Mouse (Mus musculus): ENCODE measurements at regions not wholly inside any gene's neighbourhood (a gene's known extent, or its start where the extent isn't known, plus 50 kb on each side); places are given as distances from the start of the nearest gene placed in this dataset.
"Not testable (repeated sequence)": the region's sequence is repeated elsewhere in the genome, so short reads cannot be mapped to it uniquely, and the experiment has no call there.

GRCm38 (mm10) chr7:52732161-52732560 is 716.6 kb upstream of the 1700015G11Rik start:
- not testable (repeated sequence) for DNase-seq (ENCODE audit: low spot score)

GRCm38 (mm10) chr7:52726236-52726905 is 710.8 kb upstream of the 1700015G11Rik start:
- no peak for DNase-seq (ENCODE audit: low spot score)

- DNase-seq (ENCODE audit: low spot score), result peak; percentile 9
Observed at GRCm38 (mm10) chr7:52702464-52703145, 687.1 kb upstream of the 1700015G11Rik start.

GRCm38 (mm10) chr7:52668341-52668740 is 652.8 kb upstream of the 1700015G11Rik start:
- no peak for DNase-seq (ENCODE audit: low spot score)

All from layer of hippocampus, adult 9-10 months (tissue).